Mouse (Mus musculus) Patski (cell line): ENCODE data around the gene Bmp5. TPM values are rescaled to one million over a fixed set of nuclear protein-coding genes. Genes with fewer than 3 reads are reported as not detected.

Experiments
- ATAC-seq: fragments of 100-300 bp; one replicate; pipeline ENCODE4 v1.8.0; 2021
- CTCF ChIA-PET: fragments of 350-600 bp; sonication (Branson Sonifier 250); formaldehyde crosslinking; loops from one replicate; lab custom pipeline; 2022; ENCODE audit warnings: inconsistent platforms; lab: Charles Lee
- POLR2A ChIA-PET: fragments of 350-600 bp; sonication (Branson Sonifier 250); formaldehyde crosslinking; loops from one replicate; lab custom pipeline; 2022; ENCODE audit warnings: antibody characterized with exemption, inconsistent platforms; lab: Charles Lee
- DNase-seq: peaks from one replicate; pipeline ENCODE4 v3.0.0-alpha.2; 2011; ENCODE audit warnings: low read depth, low spot score
- H3K27me3 ChIP-seq: fragments of 371-371 bp; one replicate; pipeline ENCODE4 v1.5.1; 2021
- CTCF ChIP-seq: fragments of 100-300 bp; IDR thresholded peaks from one replicate; pipeline ENCODE4 v1.5.1; 2021
- in situ Hi-C: fragments of 300-500 bp; cut with MboI; formaldehyde crosslinking; loops from 3 replicates; pipeline ENCODE4 v1.11.1; 2018; ENCODE audit warnings: low pct_unique_long_range_greater_than_20kb, mixed read lengths
- polyA plus RNA-seq: library from polyadenylated mRNA; unstranded; gene quantifications from one replicate; pipeline ENCODE4 v1.2.3, GENCODE M21; 2021

The Bmp5 gene
- polyA plus RNA-seq, 1 experiment from 2014 or later: not detected

GRCm38 (mm10) chr9:75944663-75945062 is 169.5 kb downstream of the Bmp5 start:
- peak; percentile 10 for DNase-seq
- CTCF ChIA-PET: no interaction called here

More at GRCm38 (mm10) chr9:75944663-75945062, 169.5 kb downstream of the Bmp5 start:
- H3K27me3 ChIP-seq: no peaks in the 10 kb centered on the region
- POLR2A ChIA-PET: no interaction called here
- no peak for TF ChIP-seq CTCF
- in situ Hi-C loops: no loop called here
- peak; percentile 96 for ATAC-seq

Other genes starting within 250 kb of the Bmp5 start
- gene Tmod3, start 215.7 kb upstream of the Bmp5 start, polyA plus RNA-seq: 83.5 TPM
- 2.1 TPM for gene Tmod2, start 164.0 kb upstream of the Bmp5 start, polyA plus RNA-seq
- gene Lysmd2, start 149.6 kb upstream of the Bmp5 start, polyA plus RNA-seq: 17.2 TPM
- not detected for gene Scg3, start 91.3 kb upstream of the Bmp5 start, polyA plus RNA-seq
- gene Hmgcll1, start 239.5 kb downstream of the Bmp5 start, polyA plus RNA-seq: 2.6 TPM